Mouse (Mus musculus): ENCODE measurements around the gene Igf2bp2.

Gene Igf2bp2

DNA sequence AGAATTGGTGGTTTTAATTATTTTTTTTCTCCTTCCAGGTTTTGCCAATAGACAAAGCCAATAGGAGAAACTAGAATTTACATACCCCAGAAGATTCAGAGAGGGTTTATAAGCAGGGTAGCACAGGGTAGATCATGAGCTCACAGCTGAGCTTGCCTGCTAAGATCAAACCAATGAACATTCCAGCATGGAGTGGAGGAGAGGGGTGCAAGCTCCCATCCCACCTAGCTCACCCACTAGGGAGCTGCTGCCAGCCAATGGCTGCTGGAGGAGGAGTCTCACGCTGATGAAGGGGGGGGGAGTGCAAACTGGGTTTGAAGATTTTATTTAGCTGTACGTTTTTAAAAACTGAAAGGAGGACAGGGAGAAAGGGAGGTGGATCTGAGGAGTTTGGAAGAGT lies 14.0 kb downstream of the Igf2bp2 start:
- DNase-seq (ENCODE audit: low spot score) = peak; percentile 11

DNA sequence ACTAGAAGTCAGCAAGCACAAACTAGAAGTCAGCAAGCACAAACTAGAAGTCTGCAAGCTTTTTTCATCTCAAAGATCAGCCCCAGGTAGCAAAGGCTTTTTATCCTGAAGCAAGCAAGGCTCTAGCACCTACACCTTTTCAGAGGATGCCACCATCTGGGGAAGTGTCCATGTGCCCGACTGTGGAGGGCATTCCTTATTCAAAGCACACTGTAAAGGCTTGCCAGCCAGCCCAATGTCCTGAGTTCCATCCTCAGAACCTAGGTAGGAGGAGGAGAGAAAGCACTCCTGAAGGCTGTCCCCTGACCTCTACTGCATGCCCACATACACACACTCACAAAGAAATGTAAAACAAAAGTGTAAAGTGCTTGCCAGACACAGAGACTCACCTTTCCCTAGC lies 16.0 kb downstream of the Igf2bp2 start:
- DNase-seq (ENCODE audit: low spot score) = no peak

DNA sequence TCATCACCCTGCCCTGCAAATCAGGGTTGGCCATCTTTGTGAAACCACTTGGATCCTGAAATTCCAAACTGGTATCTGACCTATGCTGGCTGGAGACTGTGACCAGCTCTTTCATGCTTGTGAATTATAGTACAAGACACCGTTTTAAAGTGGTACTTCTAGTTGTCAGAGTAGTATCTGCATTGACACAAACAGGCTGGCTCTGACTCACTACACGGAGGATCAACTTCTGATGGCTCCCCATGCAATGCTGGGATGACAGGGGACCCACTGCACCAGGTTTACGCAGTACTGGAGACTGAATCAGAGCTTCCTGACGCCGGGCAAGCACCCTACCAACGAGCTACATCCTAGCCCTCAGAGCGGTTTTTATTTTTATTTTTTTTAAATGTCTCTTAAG lies 17.0 kb downstream of the Igf2bp2 start:
- DNase-seq (ENCODE audit: low spot score) = peak; percentile 15

DNA sequence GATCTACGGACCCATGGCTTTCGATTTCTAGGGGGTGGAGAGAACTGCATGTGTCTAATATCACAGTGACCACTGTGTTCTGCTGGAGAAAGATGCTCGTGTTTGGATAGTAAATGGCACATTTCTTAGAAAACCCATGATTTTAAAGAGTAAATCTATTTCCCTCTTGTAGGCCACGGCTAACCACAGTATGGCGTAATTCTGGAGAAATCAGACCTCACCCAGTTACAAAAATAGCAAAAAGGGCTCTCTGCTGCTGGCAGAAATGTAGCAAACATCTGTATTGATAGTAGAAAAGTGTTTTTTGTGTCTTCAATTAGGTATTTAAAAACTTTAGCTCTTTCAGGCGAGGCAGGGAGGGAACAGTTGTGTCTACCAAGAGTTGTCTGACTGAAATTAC lies 18.6 kb downstream of the Igf2bp2 start:
- no peak for DNase-seq (ENCODE audit: low spot score)

DNA sequence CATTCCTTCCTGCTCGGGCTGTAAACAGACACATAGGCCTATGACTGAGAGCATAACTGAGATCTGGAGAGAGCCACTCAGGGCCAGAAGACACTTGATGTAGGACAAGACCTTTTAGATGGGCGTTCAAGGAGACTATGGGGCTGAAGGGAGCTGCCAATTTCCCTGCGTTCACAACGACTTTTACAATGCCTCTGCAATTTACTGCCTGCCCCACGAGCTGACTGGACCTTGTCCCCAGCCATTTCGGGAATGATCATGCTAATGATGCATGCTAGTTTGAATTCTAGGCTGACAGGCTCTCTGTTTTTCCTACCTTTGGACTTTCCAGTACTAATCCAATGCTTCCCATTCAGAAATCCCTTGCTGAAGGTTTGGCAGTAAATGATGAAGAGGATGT lies 22.2 kb downstream of the Igf2bp2 start:
- peak; percentile 15 for DNase-seq (ENCODE audit: low spot score)

DNA sequence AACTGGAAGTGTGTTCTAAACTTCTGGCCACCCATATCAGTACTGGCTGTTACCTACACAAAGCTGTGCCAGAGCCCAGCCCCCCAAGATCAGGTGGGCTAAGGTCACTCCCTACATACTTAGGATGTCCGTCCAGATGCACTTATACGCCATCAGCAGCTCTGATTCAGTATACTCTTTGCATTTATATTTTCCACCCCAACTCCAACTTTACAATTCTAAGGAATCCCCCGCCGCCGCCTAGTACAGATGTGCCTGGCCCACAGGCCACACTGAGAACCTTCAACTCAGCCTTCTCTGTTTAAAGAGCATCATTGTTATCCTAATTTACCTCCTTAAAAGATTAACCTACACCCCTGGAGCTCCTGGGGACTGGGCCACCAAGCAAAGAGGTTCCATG lies 23.3 kb downstream of the Igf2bp2 start:
- peak; percentile 26 for DNase-seq (ENCODE audit: low spot score)

DNA sequence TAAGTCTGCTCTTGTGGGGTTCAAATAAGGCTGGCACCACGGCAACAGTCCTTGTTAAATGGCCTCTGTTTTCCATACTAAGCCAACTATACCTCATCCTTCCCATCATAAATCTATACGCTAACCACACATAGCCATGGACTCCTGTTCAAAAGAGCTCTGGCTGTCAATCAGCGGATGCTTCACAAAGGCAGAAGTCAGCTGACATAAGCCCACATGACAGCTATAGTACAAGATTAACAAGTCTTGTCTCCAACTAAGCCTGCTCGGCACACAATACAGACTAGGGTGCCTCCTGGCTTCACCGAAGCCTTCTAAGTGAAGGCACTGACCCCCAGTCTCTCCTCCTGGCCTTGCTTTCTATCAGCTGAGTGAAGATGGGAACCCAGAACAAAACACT lies 26.9 kb downstream of the Igf2bp2 start:
- peak; percentile 16 for DNase-seq (ENCODE audit: low spot score)

DNA sequence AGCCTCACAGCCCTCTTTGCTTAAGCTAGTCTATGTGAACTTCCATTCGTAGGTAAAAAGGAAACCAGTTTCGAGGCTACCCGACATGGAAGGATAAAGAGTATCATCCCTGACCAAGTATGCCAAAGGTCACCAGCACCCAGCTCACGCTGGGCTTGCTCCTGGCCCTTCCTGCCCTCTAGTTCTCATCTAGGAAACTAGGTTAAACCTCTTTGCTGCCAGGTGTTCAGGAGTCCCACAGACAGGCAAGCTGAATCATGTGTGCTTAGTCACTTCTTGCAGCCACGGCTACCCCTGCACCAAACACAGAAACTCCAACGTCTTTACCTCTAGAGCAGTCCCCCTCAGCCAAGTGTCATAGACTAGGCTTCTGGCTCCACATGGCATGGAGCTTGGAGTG lies 31.8 kb downstream of the Igf2bp2 start:
- no peak for DNase-seq (ENCODE audit: low spot score)

DNA sequence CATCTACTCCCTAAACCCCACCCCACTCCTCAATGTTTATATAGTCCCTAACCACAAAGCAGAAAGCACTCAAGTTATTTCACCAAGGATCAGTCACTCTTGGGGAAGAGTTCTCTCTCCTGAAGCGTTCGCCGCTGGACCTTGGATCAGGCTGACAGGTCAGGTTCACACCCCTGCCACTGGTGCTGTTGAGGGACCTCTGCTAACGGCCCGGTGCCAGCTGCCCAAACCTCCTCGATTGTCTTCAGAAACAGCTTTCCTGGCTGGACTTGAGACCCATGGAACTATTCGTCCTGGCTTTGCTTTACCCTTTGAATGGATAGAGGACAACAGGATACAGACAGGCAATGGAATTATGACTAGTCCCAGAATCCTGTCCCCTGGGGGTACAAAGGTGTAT lies 33.6 kb downstream of the Igf2bp2 start:
- DNase-seq (ENCODE audit: low spot score) = no peak

DNA sequence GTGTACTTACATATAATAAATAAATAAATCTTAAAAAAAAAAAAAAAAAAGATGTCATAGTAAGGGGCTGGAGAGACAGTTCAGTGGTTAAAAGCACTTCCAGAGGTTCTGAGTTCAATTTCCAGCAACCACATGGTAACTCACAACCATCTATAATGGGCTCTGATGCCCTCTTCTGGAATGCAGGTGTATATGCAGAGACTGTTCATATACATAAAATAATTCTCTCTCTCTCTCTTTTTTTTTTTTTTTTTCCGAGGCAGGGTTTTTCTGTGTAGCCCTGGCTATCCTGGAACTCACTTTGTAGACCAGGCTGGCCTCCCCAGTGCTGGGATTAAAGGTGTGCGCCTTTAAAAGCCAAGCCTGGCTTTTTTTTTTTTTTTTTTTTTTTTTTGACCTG lies 34.5 kb downstream of the Igf2bp2 start:
- DNase-seq (ENCODE audit: low spot score) = no peak

DNA sequence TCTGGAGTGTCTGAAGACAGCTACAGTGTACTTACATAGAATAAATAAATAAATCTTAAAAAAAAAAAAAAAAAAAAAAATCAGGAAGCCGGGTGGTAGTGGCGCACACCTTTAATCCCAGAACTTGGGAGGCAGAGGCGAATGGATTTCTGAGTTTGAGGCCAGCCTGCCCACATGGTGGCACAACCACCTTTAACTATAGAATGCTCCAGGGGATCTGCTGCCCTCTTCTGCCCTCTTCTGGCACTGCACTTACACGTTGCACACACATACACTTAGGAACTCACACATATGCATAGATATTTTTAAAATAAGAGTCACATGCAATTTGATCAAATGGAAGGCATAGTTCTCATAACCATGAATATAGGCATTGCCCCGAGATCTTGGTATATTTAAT lies 35.3 kb downstream of the Igf2bp2 start:
- no peak for DNase-seq (ENCODE audit: low spot score)

DNA sequence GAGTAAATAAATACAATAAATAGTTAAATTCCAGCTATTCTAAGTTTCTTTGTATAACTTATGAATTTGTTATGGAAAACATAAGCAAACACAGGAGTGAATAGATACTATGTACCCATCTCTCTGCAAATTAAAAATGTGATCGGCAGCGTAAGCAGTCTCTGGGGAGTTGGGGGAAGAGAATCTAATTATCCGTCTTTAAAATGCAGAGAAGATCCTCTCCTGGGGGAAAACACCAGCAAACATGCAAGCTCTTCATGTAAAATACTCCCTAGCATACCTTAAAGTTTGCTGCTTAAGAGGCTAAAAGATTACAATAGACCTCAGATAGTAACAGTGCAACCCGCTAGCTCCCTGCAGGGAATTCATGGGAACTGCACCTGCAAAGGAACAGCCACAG lies 36.2 kb downstream of the Igf2bp2 start:
- no peak for DNase-seq (ENCODE audit: low spot score)

DNA sequence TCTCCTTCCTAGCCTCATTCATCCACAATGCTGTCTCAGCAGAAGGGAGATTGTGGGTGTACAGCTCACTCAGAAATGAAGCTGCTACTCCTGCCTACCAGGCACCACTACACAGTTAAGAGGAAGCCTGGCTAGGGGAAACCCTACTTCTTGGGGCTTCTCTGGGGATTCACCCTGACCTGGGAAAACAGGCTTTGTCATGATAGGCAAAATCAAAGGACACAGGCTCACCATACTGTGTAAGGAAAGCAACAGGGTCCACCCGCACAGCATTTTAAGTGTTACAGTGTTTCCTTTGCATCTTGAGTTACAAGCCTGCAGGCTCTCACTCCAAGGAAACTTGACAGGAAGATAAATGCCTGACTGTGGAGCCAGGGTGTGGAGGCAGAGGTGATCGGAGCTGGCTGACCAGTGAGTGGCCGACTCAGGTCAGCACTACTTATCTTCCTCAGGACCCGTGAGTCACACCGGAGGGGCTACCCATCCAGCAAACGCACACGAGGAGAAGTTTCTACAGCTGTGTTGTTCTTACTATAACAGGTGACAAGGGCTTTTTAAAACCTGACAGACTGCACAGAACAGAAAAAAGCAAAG lies 38.7 kb downstream of the Igf2bp2 start:
- DNase-seq (ENCODE audit: low spot score) = no peak

DNA sequence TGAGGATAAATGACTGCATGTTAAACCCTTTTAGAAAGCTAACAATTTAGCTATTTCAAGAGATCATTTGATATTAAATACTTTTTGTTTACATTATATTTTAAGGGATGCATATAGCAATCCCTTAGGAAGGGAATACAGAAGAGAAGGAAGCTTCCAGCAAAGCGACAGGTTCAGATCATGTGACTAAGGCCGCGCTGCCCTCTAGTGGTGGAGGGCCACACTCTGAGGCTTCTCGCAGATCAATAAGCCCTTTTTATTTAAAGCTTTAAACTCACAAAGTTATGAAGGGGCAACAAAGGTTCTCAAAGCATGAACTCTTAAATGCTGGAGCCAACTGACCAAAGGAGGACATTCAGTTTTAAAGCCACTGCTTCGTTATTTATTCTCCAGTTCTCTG lies 39.4 kb downstream of the Igf2bp2 start:
- DNase-seq (ENCODE audit: low spot score) = peak; percentile 83

DNA sequence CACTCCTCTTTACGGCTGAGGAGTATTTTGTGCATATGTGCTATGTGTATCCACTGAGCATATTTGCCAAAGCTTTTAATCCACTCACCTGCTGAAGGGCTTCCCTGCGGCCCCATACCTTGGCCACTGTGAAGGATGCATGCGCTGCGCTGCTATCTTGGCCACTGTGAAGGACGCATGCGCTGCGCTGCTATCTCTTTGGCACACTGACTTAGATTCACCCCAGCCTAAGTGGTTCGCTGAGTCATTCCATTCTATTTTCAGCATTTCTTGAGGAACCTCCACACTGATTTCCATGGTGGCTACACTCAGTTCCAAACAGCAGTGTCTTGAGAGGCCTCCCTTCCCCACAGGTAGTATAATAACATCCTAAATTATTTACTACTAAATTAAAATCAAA lies 42.0 kb downstream of the Igf2bp2 start:
- no peak for DNase-seq (ENCODE audit: low spot score)

DNA sequence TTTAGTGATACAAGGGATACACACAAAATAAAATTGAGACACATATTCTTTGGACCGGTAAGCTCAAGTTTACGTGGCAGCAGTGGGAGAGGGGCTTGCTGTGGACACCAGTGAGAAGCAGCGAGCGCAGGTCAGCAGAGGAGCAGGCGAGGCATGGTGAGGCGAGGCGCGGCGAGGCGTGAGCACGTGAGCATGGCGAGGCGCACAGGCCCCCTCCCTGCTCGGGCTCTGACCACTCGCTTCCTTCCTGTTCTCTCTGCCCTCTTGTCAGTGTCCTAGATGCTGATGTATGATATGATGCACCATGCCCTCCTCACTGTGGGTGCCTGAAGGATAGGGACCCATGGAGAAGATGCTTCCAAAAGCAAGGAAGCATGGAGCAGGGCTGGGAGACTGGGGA lies 43.6 kb downstream of the Igf2bp2 start:
- DNase-seq (ENCODE audit: low spot score) = no peak

DNA sequence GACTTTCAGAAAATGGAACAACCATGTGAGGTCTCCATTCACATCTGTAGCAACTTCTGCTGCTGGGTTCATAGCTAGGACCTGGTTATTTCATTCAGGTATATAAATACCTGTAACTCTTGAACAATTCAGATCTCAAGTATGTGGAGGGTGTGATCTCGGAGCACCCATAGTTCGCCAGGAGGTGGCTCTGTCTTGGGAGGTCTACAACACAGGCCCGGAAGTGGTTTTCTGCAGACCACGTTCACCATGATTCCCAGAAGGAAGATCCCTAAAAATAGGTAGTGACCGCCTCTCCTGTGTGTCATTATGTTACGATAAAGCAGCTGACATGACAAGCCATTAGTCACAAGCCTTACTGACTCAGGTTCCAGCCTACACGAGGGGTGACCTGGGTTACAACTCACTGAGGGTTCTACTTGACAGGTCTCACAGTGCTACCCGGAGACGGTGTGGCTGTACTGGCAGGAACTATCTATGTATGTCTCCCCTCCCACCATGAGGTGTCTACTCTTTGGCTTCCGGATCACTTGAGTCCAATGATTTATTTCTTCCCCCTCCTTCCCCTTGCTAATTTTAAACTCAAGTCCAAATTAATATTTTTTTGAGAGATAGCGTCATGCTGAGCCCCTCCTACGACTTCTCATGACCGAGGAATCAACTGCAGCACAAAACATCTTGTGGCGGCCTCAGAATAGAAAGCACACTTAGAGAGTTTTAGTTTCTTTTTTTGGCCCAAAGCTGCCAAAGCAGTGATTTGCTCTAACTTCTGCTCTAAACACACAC lies 44.2 kb downstream of the Igf2bp2 start:
- no peak for DNase-seq (ENCODE audit: low spot score)

DNA sequence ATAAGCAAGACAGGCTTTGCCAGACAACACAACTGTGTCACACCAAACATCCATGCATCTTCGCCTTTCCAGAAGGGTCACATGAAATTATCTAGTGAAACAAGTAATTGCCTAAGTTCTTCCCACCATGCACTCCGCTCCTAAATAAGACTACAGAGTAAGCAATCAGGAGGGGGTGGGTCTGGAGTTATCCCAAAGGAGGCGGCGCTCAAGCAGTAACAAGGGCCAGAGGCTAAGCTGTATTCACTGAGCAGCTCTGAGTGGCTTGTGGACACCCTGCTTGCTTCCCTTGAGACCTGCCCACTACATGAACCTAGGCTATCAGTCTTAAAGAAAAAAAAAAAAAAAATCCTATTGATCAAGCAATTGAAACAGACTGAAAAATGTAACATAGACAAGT lies 44.9 kb downstream of the Igf2bp2 start:
- no peak for DNase-seq (ENCODE audit: low spot score)

DNA sequence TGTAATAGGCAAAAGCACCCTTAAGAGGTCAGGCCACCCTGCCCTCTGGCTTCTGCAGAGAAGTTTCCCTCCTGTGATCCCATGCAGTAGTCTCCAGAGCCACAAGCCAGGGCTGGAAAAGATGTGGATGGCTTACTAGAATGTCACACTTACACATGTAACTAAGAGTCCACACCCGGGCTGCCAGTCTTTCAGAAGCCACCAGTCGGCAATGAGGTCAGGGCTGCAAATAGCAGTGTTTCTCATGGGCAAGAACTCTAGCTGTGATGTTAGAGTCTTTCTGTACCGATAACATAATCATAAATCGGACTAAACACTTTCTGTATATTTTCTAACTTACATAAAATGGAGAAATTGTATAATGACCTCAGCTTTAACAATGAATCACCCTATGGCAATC lies 46.4 kb downstream of the Igf2bp2 start:
- no peak for DNase-seq (ENCODE audit: low spot score)

DNA sequence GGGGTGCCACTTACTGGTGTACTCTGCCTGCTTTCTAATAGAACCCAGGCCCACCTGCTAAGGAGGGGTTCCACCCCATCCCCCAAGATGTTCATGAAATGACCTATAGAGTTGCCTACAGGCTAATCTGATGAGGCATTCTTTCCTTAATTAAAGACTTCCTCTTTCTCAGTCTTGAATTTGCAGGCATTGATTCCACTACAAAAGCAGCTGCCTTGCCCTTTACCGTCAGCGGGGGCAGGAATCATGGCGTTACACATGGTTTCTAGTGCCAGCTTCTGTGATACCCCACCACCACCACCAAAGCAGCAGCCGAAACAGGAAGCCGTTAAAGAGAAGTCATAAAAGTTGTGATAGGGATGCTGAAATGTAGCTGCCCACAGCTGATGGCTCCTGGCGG lies 47.0 kb downstream of the Igf2bp2 start:
- no peak for DNase-seq (ENCODE audit: low spot score)

DNA sequence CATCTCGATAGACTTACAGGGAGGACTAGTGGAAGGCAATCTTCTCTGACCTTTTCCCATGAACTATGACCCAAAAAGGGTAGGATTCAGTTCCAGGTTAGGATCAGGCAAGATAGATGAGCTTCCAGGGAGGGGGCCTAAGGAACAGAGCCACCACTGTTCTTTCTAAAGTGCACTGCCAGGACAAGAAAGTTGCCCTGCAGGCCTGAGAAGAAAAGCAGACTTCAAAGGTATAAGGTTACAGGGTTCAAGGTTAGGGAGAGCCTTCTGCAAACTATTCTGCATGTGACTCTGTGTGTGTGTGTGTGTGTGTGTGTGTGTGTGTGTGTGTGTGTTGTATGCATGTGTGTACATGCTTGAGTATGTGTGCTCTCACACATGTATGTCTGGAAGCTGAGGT lies 53.1 kb downstream of the Igf2bp2 start:
- no peak for DNase-seq (ENCODE audit: low spot score)

DNA sequence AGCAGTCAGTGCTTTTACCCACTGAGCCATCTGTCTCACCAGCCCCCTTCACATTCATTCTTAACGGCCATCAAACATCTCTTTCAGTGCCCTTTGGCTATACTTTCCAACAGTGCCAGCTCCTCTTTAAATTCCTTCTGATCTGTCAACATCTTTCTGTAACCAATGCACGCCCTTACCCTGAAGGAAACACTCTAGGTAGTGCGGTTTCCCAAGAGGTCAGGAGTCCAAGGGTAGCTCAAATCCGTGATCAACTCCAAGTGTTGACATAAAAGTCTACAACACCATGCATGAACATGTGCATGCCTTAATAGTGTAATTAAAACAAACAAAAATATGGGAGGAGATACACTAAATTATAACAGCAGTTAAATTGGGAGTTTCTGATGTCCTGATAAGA lies 53.9 kb downstream of the Igf2bp2 start:
- no peak for DNase-seq (ENCODE audit: low spot score)

DNA sequence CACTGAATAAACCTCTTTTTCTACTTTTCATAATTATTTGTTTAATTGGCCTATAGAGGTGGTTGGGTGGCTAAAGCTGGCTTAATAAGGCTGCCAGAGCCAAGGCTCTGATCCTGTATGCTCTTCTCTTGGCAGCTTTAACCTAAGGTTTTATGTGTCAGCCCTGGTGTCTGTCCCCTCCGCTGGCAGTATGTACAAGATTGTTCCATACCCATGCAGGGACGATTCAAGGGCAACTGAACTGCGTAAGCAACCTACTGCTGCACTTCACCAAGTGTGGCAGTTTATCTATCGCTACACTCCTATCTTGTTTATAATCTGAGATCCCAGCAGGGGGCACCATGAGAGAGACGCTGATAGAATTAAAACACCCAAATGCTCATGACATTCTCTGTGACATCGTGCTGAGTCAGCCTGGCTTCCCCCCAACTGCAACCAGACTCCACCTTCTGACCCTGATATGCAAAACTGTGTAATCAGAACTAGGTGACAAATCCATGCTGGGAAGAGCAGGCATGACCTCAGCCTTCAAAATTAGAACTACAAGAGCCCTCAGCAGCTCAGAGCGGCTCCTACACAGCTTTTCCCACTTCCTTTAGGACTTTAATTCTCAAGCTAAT lies 55.1 kb downstream of the Igf2bp2 start:
- DNase-seq (ENCODE audit: low spot score) = peak; percentile 46

Data from testis, postnatal 10 days (tissue).